In genomic region chr11:73280710-73281109, GRCm38 (mm10) we compare ENCODE assay signal across 21 mouse cellular contexts. TPM values are rescaled to one million over a fixed set of nuclear protein-coding genes. Genes with fewer than 3 reads are reported as not detected.
DNase-seq lines count a peak whose midpoint lies in the region; ATAC-seq and TF ChIP-seq lines count a peak whose summit lies in the region.
"Had no signal": no experiment of that assay in that cellular context is flagged by ENCODE, and none has a peak within 500 bp of the region (broad histone marks: within the 10 kb centered on the region; RNA-seq: fewer than 3 reads in every experiment).

No protein-coding gene starts in this region.

- ATAC-seq in lung, postnatal 0 days: no peak

- H3K9me3 ChIP-seq in lung, postnatal 0 days (ENCODE audit: low read length): no peaks in the 10 kb centered on the region

- H3K9ac ChIP-seq in lung, postnatal 0 days (replicated peaks; ENCODE audit: low read depth): no peak overlapping the region
- H3K9ac ChIP-seq: liver, embryonic 14.5 days had no signal

- 25% methylated on average over 5 of the region's 5 CpGs for WGBS in lung, postnatal 0 days

- no peaks in the 10 kb centered on the region for H3K27me3 ChIP-seq in lung, postnatal 0 days (replicated peaks; ENCODE audit: insufficient read depth, low read length)

- H3K4me2 ChIP-seq in lung, postnatal 0 days (replicated peaks; ENCODE audit: low read depth, low read length): no peak overlapping the region

- TF ChIP-seq EP300 in lung, postnatal 0 days (IDR thresholded peaks at IDR 0.05): no peak

- H3K4me1 ChIP-seq in lung, postnatal 0 days (ENCODE audit: insufficient read depth, low read depth, low read length): no peaks in the 10 kb centered on the region

- intact Hi-C loops in heart, postnatal 14 days (cut with DNase I): loop anchor here (2.0 kb wide), 1 partner anchor 144 kb away; no protein-coding TSS in a partner anchor

- peak; percentile 66 for DNase-seq in heart, adult 11 months
- DNase-seq in heart, postnatal 14 days: no peak
- DNase-seq in lung, postnatal 0 days (ENCODE audit: low spot score): peak; percentile 13
- DNase-seq in lung, adult 18-20 months: no peak
- DNase-seq in embryo, embryonic 11 days: peak; percentile 39
- DNase-seq in neural tube, embryonic 10.5 days (ENCODE audit: extremely low spot score, low spot score): peak; percentile 17
- DNase-seq in adrenal gland, adult 8-10 months: no peak
- DNase-seq in cerebellum, postnatal 36 days: no peak
- DNase-seq: gastrocnemius, adult 2 months; thymus, postnatal 14 days had no signal

- TF ChIP-seq CTCF in lung, postnatal 0 days (IDR thresholded peaks at IDR 0.05): no peak

- no peak overlapping the region for H3K27ac ChIP-seq in lung, postnatal 0 days (ENCODE audit: low read length)
- H3K27ac ChIP-seq: liver, embryonic 14.5 days had no signal

- no peaks in the 10 kb centered on the region for H3K36me3 ChIP-seq in lung, postnatal 0 days (ENCODE audit: insufficient read depth, low read length)

- H3K4me3 ChIP-seq in lung, postnatal 0 days (ENCODE audit: low read depth, low read length): no peak overlapping the region

RNA-seq across cellular contexts. Expression of gene Trpv3, which starts 13.5 kb away (rescaled TPM):
- total RNA-seq in heart, postnatal 14 days (2021): under 1 TPM; 0.10 TPM
- polyA plus RNA-seq in lung, postnatal 0 days (2015; fragmentation: Nextera tagmentation; extraction: Ambion mirVana): 0.11 and 0.15 TPM in 2 replicates
- under 1 TPM; 0.08 to 0.15 (median 0.14) TPM for total RNA-seq in adrenal gland, adult 8-10 months (2022)
- total RNA-seq: gastrocnemius, adult 2 months; megakaryocyte-erythroid progenitor cell, adult 5-6 weeks had no signal
- polyA plus RNA-seq: forebrain, embryonic 16.5 days had no signal

RNA-seq across cellular contexts. Expression of gene Trpv1, which starts 46.6 kb away (rescaled TPM):
- total RNA-seq in heart, postnatal 14 days (2021): under 1 TPM in 1 of 2 experiments, not detected in 1; 0.12 TPM
- polyA plus RNA-seq in lung, postnatal 0 days (2015; fragmentation: Nextera tagmentation; extraction: Ambion mirVana): 0.05 TPM in 1 of 2 replicates, not detected in the other
- total RNA-seq in adrenal gland, adult 8-10 months (2022): under 1 TPM in 2 of 4 experiments, not detected in 2; 0.20 to 0.81 TPM
- total RNA-seq: adrenal gland, postnatal 14 days; heart, postnatal 36 days; layer of hippocampus, adult 2 months; megakaryocyte-erythroid progenitor cell, adult 5-6 weeks had no signal
- polyA plus RNA-seq: forebrain, embryonic 16.5 days; liver, embryonic 14.5 days had no signal

RNA-seq across cellular contexts. Expression of gene Aspa, which starts 48.7 kb away (rescaled TPM):
- 1 to 10 TPM in 1 of 2 experiments, under 1 TPM in 1; 0.76 to 1.2 TPM for total RNA-seq in heart, postnatal 14 days (2021)
- 5.3 and 9.0 TPM in 2 replicates for polyA plus RNA-seq in lung, postnatal 0 days (2015; fragmentation: Nextera tagmentation; extraction: Ambion mirVana)
- total RNA-seq in adrenal gland, adult 8-10 months (2022): 10 to 100 TPM in 1 of 4 experiments, 1 to 10 TPM in 3; 5.7 to 12.9 (median 7.3) TPM

RNA-seq across cellular contexts. Expression of gene Gm49340, which starts 48.8 kb away (rescaled TPM):
- total RNA-seq in heart, postnatal 14 days (2021): not detected
- polyA plus RNA-seq in lung, postnatal 0 days (2015; fragmentation: Nextera tagmentation; extraction: Ambion mirVana): not detected in 2 replicates
- not detected for total RNA-seq in adrenal gland, adult 8-10 months (2022)
- total RNA-seq: adrenal gland, postnatal 14 days; gastrocnemius, adult 2 months; heart, adult 8-10 months; heart, postnatal 36 days; layer of hippocampus, adult 2 months; left cerebral cortex, postnatal 10 days; megakaryocyte-erythroid progenitor cell, adult 5-6 weeks had no signal
- polyA plus RNA-seq: forebrain, embryonic 16.5 days; intestine, postnatal 0 days; small intestine, adult 2 months; stomach, embryonic 14.5 days had no signal

RNA-seq across cellular contexts. Expression of gene Spata22, which starts 48.8 kb away (rescaled TPM):
- not detected for total RNA-seq in heart, postnatal 14 days (2021)
- not detected in 2 replicates for polyA plus RNA-seq in lung, postnatal 0 days (2015; fragmentation: Nextera tagmentation; extraction: Ambion mirVana)
- under 1 TPM in 3 of 4 experiments, not detected in 1; 0.38 to 0.67 (median 0.52) TPM for total RNA-seq in adrenal gland, adult 8-10 months (2022)
- total RNA-seq: gastrocnemius, adult 2 months; heart, adult 8-10 months; heart, postnatal 36 days; layer of hippocampus, adult 2 months; megakaryocyte-erythroid progenitor cell, adult 5-6 weeks had no signal
- polyA plus RNA-seq: forebrain, embryonic 16.5 days; small intestine, adult 2 months; stomach, embryonic 14.5 days had no signal

Comparison
In these comparisons a context has a peak if more than half of its experiments do, and no peak if none do; other contexts are left out.
1. DNase-seq: peak in heart, adult 11 months (single experiment), lung, postnatal 0 days (single experiment), embryo, embryonic 11 days (single experiment) and neural tube, embryonic 10.5 days (single experiment); none in heart, postnatal 14 days (0 of 2), lung, adult 18-20 months (0 of 2), adrenal gland, adult 8-10 months (single experiment) and cerebellum, postnatal 36 days (0 of 2).